Mouse (Mus musculus) sigmoid colon, adult 10 weeks (tissue): ENCODE data around the gene Dock9. TPM values are rescaled to one million over a fixed set of nuclear protein-coding genes. Genes with fewer than 3 reads are reported as not detected.

Experiments
- polyA plus RNA-seq: library from polyadenylated mRNA; stranded (reverse); fragments of 350-450 nt; fragmentation: Illumina TruSeq; extraction: RNeasy Lipid Tissue Mini Kit (QIAGEN cat#74804); gene quantifications from one replicate; pipeline ENCODE4 v1.2.3, GENCODE M21; 2014; ENCODE audit warnings: low read depth, low replicate concordance

Gene Dock9
- polyA plus RNA-seq = 33.8 TPM

DNA sequence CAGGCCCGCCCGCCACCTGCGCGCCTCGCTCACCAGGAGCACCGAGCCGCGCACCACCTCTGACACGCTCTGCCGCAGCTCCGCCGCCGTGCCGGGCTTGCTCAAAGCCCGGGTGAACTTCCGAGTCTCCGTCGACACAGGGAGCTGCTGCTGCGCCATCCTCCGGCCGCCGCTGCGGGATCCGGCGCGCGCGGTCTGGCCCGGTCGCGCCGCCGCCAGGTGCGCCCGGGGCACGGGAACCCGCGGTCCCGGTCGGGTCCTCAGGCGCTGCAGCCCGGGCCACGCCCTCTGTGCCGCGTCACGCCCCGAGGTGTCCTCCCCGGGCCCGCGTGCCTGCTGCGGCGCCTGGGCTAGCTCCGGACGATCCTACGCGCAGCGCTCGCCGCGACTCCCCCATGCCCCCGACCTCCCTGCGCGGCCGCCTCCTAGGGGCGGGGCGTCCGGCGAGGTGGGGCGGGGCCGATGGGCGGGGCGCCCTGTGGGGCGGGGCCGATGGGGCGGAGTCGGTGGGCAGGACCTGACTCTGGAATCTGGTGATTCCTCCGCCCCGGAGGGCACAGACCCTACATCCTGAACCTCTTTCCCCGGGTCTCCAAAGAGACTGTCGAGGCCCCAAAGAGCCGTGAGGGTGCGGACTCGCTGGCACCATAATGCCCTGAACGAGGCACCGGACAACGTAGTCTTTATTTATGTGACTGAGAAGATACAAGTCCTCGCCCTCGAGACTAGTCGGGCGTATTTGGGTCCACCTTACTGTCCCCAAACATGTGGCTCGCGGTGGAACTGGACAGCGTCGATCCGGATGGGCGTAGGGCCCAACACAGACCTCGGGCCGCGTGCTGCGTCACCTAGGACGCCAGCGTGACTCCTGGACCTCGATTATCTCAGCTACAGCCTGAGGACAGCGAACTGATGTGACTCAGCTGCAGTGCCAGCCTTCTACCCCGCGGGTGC lies at the start of gene Dock9:
TSS of gene Dock9 (minus strand) at position 381 of the 954 bp plus-strand sequence.

DNA sequence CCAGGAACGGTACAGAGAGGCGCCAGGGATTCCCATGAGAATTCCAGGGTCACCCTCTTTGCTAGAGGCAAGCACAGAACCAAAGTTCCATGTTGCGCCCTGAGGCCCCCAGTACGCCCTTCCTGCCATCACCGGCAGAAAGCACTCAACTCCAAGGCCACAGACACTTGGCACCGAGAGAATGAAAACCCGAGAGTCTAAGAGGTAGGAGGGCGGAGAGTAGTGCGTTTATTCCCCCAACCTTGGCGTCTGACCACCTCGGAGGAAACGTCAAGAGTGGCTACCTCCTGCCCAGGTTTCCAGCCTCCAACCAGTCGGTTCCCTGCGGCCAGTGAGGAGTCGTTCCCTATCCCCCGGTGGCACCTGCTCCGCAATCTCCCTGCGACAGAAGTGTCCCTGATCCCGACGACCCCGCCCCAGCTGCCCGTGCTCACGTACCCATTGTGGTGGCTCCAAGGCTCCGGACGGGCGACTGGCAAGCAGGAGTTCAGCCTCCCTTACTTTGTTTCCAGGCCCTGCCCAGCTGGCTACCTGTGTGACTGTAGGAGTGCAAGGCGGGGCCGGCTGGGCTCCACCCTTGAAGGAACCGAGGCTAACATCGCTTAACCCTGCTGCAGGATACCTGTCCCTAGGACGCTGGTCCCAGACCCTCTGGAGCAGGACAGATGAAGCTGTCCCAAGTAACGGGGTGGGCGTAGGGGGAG lies 292.7 kb downstream of the Dock9 start, which contains the start of gene Slc15a1:
TSS of gene Slc15a1 (minus strand) at position 472 of the 704 bp plus-strand sequence.

Other genes with a start within 250 kb of the Dock9 start
- 8.9 TPM for gene Ubac2, start 80.8 kb upstream of the Dock9 start, polyA plus RNA-seq
- 1.2 TPM for gene Gpr18, start 117.9 kb upstream of the Dock9 start, polyA plus RNA-seq
- 2.2 TPM for gene Gpr183, start 167.4 kb upstream of the Dock9 start, polyA plus RNA-seq
- gene Timm8a2, start 236.8 kb upstream of the Dock9 start, polyA plus RNA-seq = not detected